Mouse (Mus musculus) brown adipose tissue, adult 24 weeks (tissue): ENCODE measurements around the gene Rmi1. TPM values are rescaled to one million over a fixed set of nuclear protein-coding genes. Genes with fewer than 3 reads are reported as not detected.
"Not testable (repeated sequence)": the region's sequence is repeated elsewhere in the genome, so short reads cannot be mapped to it uniquely, and the experiment has no call there.

Source experiments
- H3K27ac ChIP-seq: fragments of 200-500 bp; replicated peaks from 2 replicates; pipeline ENCODE4 v1.5.1; 2012; ENCODE audit warnings: low read depth, mild to moderate bottlenecking, low read length
- H3K4me1 ChIP-seq: fragments of 200-500 bp; 2 replicates; pipeline ENCODE4 v1.6.1; 2012; ENCODE audit warnings: low read length, mixed read lengths; ENCODE audit not compliant: control insufficient read depth, insufficient read depth, insufficient read length
- H3K4me3 ChIP-seq: fragments of 200-500 bp; 2 replicates; pipeline ENCODE4 v1.5.1; 2012; ENCODE audit warnings: low read depth, mild to moderate bottlenecking, low read length, moderate library complexity; ENCODE audit not compliant: insufficient read depth
- polyA plus RNA-seq: library from polyadenylated mRNA; stranded (reverse); fragments of >200 nt; gene quantifications from 2 replicates; pipeline ENCODE4 v1.2.4, GENCODE M21; 2012; ENCODE audit not compliant: missing spikeins, insufficient read depth, insufficient read length

Gene Rmi1
- polyA plus RNA-seq, 1 experiment, result 25.2 TPM

DNA sequence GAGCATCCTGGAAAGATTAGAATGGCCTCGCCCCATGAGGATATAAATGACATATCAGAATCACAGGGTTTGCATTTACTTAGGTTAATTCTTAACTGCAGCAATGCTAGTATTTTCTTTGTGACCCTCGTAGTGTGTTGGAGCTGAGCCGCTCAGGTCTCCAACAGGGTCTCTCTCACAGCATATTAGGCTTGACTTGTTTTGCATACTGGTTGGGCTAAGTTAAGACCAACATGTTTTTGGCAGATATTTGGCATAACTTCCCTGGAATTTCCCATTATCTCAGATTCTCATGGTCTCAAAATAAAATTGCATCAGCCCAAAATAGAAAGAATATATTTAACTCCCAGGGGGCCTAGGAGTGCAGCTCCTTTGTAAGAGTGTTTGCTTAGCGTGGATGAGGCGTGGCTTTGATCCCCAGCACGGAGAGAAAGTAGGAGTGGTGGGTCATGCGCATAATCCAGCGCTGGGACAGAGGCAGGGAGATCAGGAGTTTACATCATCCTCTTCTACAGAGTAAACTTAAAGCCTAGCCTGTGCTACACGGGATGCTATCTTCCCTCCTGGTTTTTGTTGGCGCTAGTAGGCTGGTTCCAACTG is 21.1 kb downstream of the Rmi1 start:
- Histone ChIP-seq H3K4me1 (peaks cover 3% of the 10 kb centered on the region), H3K27ac (no peak overlapping the region), H3K4me3 (no peak overlapping the region)

DNA sequence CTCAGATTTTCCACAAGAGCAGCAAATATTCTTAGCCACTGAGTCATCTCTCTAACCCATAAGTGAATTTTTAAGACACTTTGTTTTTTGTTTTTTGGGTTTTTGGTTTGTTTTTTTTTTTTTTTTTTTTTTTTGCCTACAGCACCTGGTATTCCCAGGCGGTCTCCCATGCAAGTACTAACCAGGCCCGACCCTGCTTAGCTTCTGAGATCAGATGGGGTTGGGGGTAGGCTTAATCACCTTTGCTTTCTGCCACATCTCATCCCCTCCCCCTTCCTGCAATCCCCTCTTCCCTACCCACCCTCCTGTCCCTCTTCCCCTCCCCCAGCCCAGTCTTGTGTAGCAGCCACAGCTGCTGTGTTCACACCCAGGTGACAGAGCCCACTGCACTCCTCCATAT is 37.7 kb downstream of the Rmi1 start:
- H3K27ac ChIP-seq, result no peak overlapping the region
- no peak overlapping the region for H3K4me3 ChIP-seq
- no peaks in the 10 kb centered on the region; the same call in 1 of the 2 replicates for H3K4me1 ChIP-seq

GRCm38 (mm10) chr13:58443326-58443725 is 41.3 kb downstream of the Rmi1 start:
- H3K27ac ChIP-seq, result no peak overlapping the region
- H3K4me1 ChIP-seq, result no peaks in the 10 kb centered on the region; the same call in 1 of the 2 replicates
- H3K4me3 ChIP-seq, result no peak overlapping the region

DNA sequence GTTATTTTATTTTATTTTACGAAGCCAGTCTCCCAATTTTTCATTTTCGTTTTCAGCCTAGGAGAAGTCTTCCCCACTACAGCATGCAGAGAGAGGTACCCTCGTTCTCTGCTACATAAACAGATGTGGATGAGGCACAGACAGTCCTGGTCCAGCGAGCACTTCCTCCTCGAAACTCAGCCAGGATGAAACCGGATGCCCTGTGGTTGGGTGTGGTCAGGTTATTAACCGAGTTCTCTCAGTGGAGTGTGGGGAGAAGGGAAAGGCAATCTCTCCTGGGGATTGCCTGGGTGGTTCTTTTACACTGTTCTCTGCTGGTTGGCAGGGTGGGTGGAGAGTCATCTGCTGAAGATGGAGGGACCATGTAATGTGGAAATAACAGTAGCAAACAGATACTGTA is 41.7 kb downstream of the Rmi1 start:
- Histone ChIP-seq H3K4me1 (no peaks in the 10 kb centered on the region; the same call in 1 of the 2 replicates), H3K4me3 (no peak overlapping the region), H3K27ac (no peak overlapping the region)

GRCm38 (mm10) chr13:58446541-58446940 is 44.5 kb downstream of the Rmi1 start:
- no peaks in the 10 kb centered on the region; the same call in 1 of the 2 replicates for H3K4me1 ChIP-seq

GRCm38 (mm10) chr13:58450459-58451182 is 48.6 kb downstream of the Rmi1 start:
- peaks cover 4% of the 10 kb centered on the region; the same call in 1 of the 2 replicates for H3K4me1 ChIP-seq

More at GRCm38 (mm10) chr13:58446541-58446940, 44.5 kb downstream of the Rmi1 start:
- Histone ChIP-seq H3K27ac (no peak overlapping the region), H3K4me3 (no peak overlapping the region)

GRCm38 (mm10) chr13:58452246-58452645 is 50.2 kb downstream of the Rmi1 start:
- Histone ChIP-seq H3K27ac (no peak overlapping the region), H3K4me3 (0 out of 2 replicates have a peak overlapping the region, but pooled peaks have one; percentile 47), H3K4me1 (peaks cover 4% of the 10 kb centered on the region; the same call in 1 of the 2 replicates)

More at GRCm38 (mm10) chr13:58450459-58451182, 48.6 kb downstream of the Rmi1 start:
- Histone ChIP-seq H3K4me3 (no peak overlapping the region), H3K27ac (no peak overlapping the region)

- no peak overlapping the region for H3K27ac ChIP-seq
- peak overlapping the region; percentile 47 for H3K4me3 ChIP-seq
- H3K4me1 ChIP-seq, result peaks cover 4% of the 10 kb centered on the region; the same call in 1 of the 2 replicates
These were observed 50.8 kb downstream of the Rmi1 start for GRCm38 (mm10) chr13:58452651-58453413.

DNA sequence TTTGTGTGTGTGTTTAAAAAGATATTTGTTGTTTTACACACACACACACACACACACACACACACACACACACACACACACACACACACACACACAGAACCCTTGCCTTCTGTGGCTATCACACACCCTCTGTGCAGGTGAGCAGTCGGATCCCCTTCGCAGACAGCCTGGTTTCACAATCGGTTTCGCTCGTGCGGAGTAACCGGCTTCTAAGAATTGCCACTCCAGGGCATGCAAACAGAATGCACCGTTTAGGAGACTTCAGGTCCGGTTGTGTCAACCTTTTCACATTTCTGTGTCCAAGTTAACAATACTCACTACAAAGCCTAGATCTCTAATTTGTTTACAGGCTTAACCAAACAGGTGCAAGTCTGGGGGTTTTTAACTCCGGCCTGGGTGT is 51.5 kb downstream of the Rmi1 start:
- Histone ChIP-seq H3K27ac (no peak overlapping the region), H3K4me1 (peaks cover 4% of the 10 kb centered on the region; the same call in 1 of the 2 replicates), H3K4me3 (peak overlapping the region; percentile 47; the same call in 1 of the 2 replicates)

- peaks cover 4% of the 10 kb centered on the region; the same call in 1 of the 2 replicates for H3K4me1 ChIP-seq
- no peak overlapping the region for H3K4me3 ChIP-seq
- H3K27ac ChIP-seq, result no peak overlapping the region
These were observed 54.5 kb downstream of the Rmi1 start for GRCm38 (mm10) chr13:58456547-58456946.

GRCm38 (mm10) chr13:58458811-58459210 is 56.8 kb downstream of the Rmi1 start:
- H3K4me1 ChIP-seq, result not testable (repeated sequence)

More at GRCm38 (mm10) chr13:58458811-58459210, 56.8 kb downstream of the Rmi1 start:
- not testable (repeated sequence) for H3K27ac ChIP-seq, H3K4me3 ChIP-seq

Other genes with a start within 250 kb of the Rmi1 start
- gene Idnk, start 244.6 kb upstream of the Rmi1 start, polyA plus RNA-seq, result 35.6 and 46.5 TPM in 2 replicates
- gene Ubqln1, start 186.6 kb upstream of the Rmi1 start, polyA plus RNA-seq, result 92.7 and 94.0 TPM in 2 replicates
- gene Gkap1, start 126.5 kb upstream of the Rmi1 start, polyA plus RNA-seq, result 35.4 and 45.5 TPM in 2 replicates
- 0.32 TPM in 1 of 2 replicates, not detected in the other for gene Kif27, start 43.1 kb upstream of the Rmi1 start, polyA plus RNA-seq
- 30.3 and 32.8 TPM in 2 replicates for gene 2210016F16Rik, start 17.0 kb upstream of the Rmi1 start, polyA plus RNA-seq
- 379 and 394 TPM in 2 replicates for gene Hnrnpk, start 1.1 kb downstream of the Rmi1 start, polyA plus RNA-seq
- not detected in 2 replicates for gene Slc28a3, start 208.6 kb downstream of the Rmi1 start, polyA plus RNA-seq